Mouse (Mus musculus) stomach, embryonic 15.5 days (tissue): ENCODE measurements around the gene Ccdc73. TPM values are rescaled to one million over a fixed set of nuclear protein-coding genes. Genes with fewer than 3 reads are reported as not detected.
"Not testable (repeated sequence)": the region's sequence is repeated elsewhere in the genome, so short reads cannot be mapped to it uniquely, and the experiment has no call there.

Experiments used
- ATAC-seq: fragments of 200-750 bp; cut with Nextera tagmentation; 2 replicates; pipeline ENCODE4 v1.8.0; 2017; ENCODE audit warnings: low read depth, moderate number of reproducible peaks, moderate TSS enrichment; ENCODE audit not compliant: insufficient read depth, low FRiP score
- H3K27ac ChIP-seq: fragments of 300-500 bp; sonication (generic); 2 replicates; pipeline ENCODE4 v1.5.1; 2015; ENCODE audit warnings: mild to moderate bottlenecking, inconsistent platforms
- H3K27me3 ChIP-seq: fragments of 300-500 bp; sonication (generic); replicated peaks from 2 replicates; pipeline ENCODE4 v1.6.1; 2015; ENCODE audit warnings: inconsistent platforms
- H3K36me3 ChIP-seq: fragments of 300-500 bp; sonication (generic); 2 replicates; pipeline ENCODE4 v1.6.1; 2015; ENCODE audit warnings: inconsistent platforms
- H3K4me1 ChIP-seq: fragments of 300-500 bp; sonication (generic); 2 replicates; pipeline ENCODE4 v1.6.1; 2015; ENCODE audit warnings: inconsistent platforms
- H3K4me2 ChIP-seq: fragments of 300-500 bp; sonication (generic); 2 replicates; pipeline ENCODE4 v1.6.1; 2015; ENCODE audit warnings: mild to moderate bottlenecking, inconsistent platforms
- H3K4me3 ChIP-seq: fragments of 300-500 bp; sonication (generic); replicated peaks from 2 replicates; pipeline ENCODE4 v1.5.1; 2015; ENCODE audit warnings: inconsistent platforms
- H3K9ac ChIP-seq: fragments of 300-500 bp; sonication (generic); 2 replicates; pipeline ENCODE4 v1.6.1; 2015; ENCODE audit warnings: inconsistent platforms
- H3K9me3 ChIP-seq: fragments of 300-500 bp; sonication (generic); 2 replicates; pipeline ENCODE4 v1.6.1; 2016; ENCODE audit warnings: inconsistent platforms
- WGBS: fragments of 180-500 bp; shearing (Covaris S2); methylation state at CpG from one replicate; pipeline ENCODE4 v1.1.7; 2015; 5-methylcytosine and 5-hydroxymethylcytosine counted together
- polyA plus RNA-seq: library from polyadenylated mRNA; unstranded; fragments of >200 nt; fragmentation: Nextera tagmentation; extraction: Ambion mirVana; gene quantifications from 2 replicates; pipeline ENCODE4 v1.2.1, GENCODE M21; 2015

Gene Ccdc73
- 5.9 and 6.7 TPM in 2 replicates for polyA plus RNA-seq

DNA sequence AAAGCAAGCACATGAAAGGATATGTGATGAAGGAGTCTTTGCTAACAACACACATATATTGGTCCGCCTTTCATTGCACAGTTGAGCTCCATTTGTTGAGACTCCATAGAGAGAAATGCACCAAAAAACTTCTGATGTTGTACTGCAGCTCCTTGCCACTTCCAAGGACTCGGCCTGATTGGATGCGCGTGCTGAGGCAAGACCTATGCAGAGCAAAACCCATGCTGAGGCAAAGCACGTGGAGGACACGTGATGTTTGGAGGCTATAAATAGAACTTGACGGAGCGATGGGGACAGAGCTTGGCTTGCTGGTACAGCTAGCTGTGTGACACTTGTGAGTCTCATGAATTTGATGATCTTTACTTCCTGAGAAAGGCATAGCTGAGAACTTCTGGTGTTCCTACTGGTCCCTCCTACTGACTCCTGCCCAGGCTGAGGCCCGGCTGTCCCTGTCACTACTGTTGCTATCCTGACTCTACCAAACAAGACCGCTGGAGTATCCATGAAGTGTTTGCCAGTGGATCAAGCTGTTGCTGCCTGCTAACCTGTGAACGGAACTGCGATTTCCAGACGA, at the start of gene Ccdc73:
Gene Ccdc73 (plus strand): TSS at position 524 of the 574 bp plus-strand sequence.
- ATAC-seq: no peak
- H3K27ac ChIP-seq: no peak within 1 kb of the TSS
- H3K9ac ChIP-seq: no peak within 1 kb of the TSS
- H3K36me3 ChIP-seq: no peaks in the 10 kb centered on the region
- no peaks in the 10 kb centered on the region for H3K27me3 ChIP-seq
- WGBS: 86% methylated on average over 13 of the region's 13 CpGs
- no peak within 1 kb of the TSS for H3K4me3 ChIP-seq
- no peak within 1 kb of the TSS for H3K4me2 ChIP-seq
- H3K9me3 ChIP-seq: no peaks in the 10 kb centered on the region
- no peaks in the 10 kb centered on the region for H3K4me1 ChIP-seq

DNA sequence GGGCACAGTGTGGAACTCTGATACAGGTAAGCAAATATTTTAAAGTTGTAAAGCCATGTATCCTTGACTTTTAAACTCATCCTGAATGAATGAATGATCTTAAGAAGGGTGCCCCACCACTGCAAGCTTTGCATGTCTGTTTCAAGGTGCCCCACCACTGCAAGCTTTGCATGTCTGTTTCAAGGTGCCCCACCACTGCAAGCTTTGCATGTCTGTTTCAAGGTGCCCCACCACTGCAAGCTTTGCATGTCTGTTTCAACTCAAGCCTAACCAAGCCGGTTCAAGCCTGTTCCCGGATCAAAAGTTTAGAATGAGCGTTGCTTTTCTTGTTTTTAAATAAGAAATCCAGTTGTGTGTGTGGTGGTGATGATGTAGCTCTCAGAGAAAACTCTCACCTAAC, 48.8 kb upstream of the Ccdc73 start:
- not testable (repeated sequence) for H3K9ac ChIP-seq, H3K27ac ChIP-seq, H3K4me1 ChIP-seq, H3K4me2 ChIP-seq, ATAC-seq, H3K36me3 ChIP-seq, H3K4me3 ChIP-seq, H3K9me3 ChIP-seq, H3K27me3 ChIP-seq
- 84% methylated on average over 3 of the region's 3 CpGs for WGBS

DNA sequence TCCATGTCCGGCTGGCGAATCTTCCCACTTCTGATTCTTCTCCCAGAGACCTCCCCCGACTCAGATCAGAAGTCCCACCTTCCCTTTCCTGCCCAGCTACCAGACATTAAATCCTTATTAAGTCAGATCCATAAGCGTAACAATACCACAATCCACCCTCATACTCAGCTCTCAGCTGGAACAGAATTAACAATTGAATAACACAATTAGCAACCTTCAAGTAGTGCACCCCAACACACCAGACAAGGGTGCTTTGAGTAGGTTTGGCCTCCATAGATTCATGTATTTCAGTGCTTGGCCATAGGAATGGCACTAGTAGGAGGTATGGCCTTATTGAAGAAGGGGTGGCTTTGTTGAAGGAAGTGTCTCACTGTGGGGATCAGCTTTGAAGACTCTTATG, 41.4 kb upstream of the Ccdc73 start:
- ATAC-seq: no peak
- no peak overlapping the region for H3K4me2 ChIP-seq
- WGBS: 93% methylated on average over 4 of the region's 4 CpGs
- no peak overlapping the region for H3K4me3 ChIP-seq
- H3K27me3 ChIP-seq: no peaks in the 10 kb centered on the region
- H3K9ac ChIP-seq: no peak overlapping the region
- no peaks in the 10 kb centered on the region for H3K9me3 ChIP-seq
- H3K36me3 ChIP-seq: no peaks in the 10 kb centered on the region
- H3K27ac ChIP-seq: no peak overlapping the region
- H3K4me1 ChIP-seq: no peaks in the 10 kb centered on the region

DNA sequence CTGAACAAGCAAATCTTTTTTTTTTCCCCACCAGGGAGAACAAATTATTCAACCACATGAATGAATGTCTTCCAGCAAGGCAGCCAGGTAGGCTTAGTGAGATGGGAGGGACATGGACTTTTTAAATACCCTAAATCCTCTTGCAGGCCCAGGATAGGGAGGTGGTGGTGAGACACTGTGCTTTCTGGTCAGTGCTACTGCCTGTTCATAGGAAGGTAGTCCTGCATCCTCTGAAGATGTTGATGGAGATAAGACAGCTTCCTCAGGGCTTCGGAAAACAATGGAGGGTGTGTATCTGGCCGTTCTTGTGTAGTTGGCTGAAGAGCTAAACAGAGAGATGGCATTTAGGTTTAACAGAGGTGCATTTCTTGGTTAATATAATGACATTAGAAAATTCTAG, 35.1 kb upstream of the Ccdc73 start:
- Histone ChIP-seq H3K36me3 (no peaks in the 10 kb centered on the region), H3K9me3 (no peaks in the 10 kb centered on the region), H3K4me2 (no peak overlapping the region), H3K27ac (no peak overlapping the region), H3K4me1 (no peaks in the 10 kb centered on the region), H3K27me3 (no peaks in the 10 kb centered on the region), H3K4me3 (no peak overlapping the region), H3K9ac (no peak overlapping the region)
- WGBS: 73% methylated on average over 2 of the region's 2 CpGs
- ATAC-seq: no peak

DNA sequence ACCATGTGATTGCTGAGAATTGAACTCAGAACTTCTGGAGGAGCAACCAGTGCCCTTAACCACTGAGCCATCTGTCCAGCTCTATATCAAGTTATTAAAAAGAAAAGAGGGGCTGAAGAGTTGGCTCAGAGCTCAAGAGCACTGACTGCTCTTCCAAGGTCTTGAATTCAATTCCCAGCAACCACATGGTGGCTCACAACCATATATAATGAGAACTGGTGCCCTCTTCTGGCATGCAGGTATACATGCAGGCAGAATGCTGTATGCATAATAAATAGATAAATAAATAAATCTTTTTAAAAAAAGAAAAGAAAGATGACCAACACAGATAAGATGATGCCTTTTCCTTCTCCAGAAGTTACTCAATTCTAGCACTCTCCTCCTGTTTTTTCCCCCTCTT, 26.6 kb upstream of the Ccdc73 start:
- Histone ChIP-seq H3K27me3 (no peaks in the 10 kb centered on the region), H3K4me2 (no peak overlapping the region), H3K9me3 (no peaks in the 10 kb centered on the region), H3K27ac (no peak overlapping the region), H3K36me3 (no peaks in the 10 kb centered on the region), H3K4me3 (no peak overlapping the region), H3K4me1 (no peaks in the 10 kb centered on the region), H3K9ac (no peak overlapping the region)
- no peak for ATAC-seq

DNA sequence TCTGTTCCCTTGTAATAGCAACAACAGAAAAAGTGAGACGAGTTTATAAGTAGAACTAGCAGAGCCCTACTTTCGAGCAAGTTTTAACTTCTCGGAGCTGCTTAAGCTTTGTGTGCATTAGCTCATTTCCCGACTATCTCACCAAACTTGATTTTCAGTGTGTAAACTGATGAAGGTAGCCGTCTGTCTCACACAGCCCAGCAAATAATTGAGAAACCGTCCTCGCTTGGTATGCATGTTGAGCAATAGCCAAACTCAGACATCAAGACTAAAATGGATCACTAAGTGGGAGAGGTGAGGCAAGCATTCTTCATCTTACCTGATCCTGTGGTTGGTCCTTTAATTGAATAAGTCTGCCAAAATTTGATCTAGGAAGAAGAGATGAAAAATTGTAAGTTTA, 25.9 kb upstream of the Ccdc73 start:
- no peaks in the 10 kb centered on the region for H3K4me1 ChIP-seq
- no peaks in the 10 kb centered on the region for H3K9me3 ChIP-seq
- H3K9ac ChIP-seq: no peak overlapping the region
- WGBS: 77% methylated on average over 7 of the region's 7 CpGs
- no peak overlapping the region for H3K4me3 ChIP-seq
- ATAC-seq: no peak
- H3K27me3 ChIP-seq: no peaks in the 10 kb centered on the region
- no peak overlapping the region for H3K4me2 ChIP-seq
- no peaks in the 10 kb centered on the region for H3K36me3 ChIP-seq
- H3K27ac ChIP-seq: no peak overlapping the region

DNA sequence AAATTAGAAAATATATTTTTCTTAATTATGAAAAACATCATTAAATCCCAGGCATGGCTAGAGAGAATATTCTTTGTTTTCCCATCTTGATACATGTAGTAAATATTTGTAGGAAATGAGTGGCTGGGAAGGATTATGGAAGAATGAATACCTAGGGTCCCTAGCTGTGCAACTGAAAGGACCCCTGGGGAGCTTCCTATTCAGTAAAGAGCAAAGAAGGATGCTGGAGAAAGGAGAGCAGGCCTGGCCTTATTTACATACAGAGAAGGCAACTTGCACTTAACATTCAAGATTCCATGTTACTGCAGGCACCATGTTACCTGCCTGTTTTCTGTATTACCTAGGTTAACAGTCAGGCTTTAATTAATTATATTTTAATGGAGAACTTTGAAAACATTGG, 25.0 kb upstream of the Ccdc73 start:
- Histone ChIP-seq H3K9me3 (no peaks in the 10 kb centered on the region), H3K4me3 (no peak overlapping the region), H3K9ac (no peak overlapping the region), H3K27me3 (no peaks in the 10 kb centered on the region), H3K27ac (no peak overlapping the region), H3K36me3 (no peaks in the 10 kb centered on the region), H3K4me2 (no peak overlapping the region), H3K4me1 (no peaks in the 10 kb centered on the region)
- no peak for ATAC-seq

DNA sequence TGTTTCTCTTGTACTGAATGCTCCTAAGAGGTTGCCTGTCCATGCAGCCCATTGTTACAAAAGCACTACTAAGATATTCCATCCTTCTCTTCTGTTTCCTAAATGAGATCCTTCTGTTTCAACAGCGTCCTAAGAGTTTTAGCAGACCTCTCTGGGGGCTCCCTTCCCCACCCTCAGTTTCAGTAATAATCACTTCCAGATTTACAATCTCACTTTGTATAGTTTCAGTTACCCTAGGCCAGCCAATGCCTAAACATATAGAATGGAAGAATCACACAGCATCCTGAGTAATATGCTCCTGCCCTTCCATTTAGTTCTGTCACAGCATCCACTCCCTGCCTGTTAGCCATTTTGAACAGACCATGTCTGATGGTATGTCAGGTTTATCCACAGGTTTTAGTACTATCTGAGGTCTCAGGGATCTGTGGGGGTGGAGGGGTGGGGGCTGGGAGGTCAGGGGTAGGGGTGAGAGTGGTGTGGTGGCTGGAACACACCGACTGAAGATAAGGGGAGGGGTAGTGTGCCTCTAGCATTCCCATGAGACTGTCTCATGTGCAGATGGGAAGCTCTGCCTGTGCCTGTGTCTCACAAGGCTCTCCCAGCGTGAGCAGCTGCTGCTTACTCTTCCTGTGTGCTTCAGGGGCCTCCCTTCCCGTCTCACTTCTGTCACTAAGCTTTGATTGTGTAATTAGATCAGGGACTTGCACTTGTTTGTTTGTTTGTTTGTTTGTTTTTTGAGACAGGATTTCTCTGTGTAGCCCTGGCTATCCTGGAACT, 20.8 kb upstream of the Ccdc73 start:
- Histone ChIP-seq H3K4me1 (no peaks in the 10 kb centered on the region), H3K9ac (no peak overlapping the region), H3K27me3 (no peaks in the 10 kb centered on the region), H3K4me3 (no peak overlapping the region), H3K36me3 (no peaks in the 10 kb centered on the region), H3K4me2 (no peak overlapping the region), H3K9me3 (no peaks in the 10 kb centered on the region), H3K27ac (no peak overlapping the region)
- no peak for ATAC-seq
- 46% methylated on average over 4 of the region's 4 CpGs for WGBS

DNA sequence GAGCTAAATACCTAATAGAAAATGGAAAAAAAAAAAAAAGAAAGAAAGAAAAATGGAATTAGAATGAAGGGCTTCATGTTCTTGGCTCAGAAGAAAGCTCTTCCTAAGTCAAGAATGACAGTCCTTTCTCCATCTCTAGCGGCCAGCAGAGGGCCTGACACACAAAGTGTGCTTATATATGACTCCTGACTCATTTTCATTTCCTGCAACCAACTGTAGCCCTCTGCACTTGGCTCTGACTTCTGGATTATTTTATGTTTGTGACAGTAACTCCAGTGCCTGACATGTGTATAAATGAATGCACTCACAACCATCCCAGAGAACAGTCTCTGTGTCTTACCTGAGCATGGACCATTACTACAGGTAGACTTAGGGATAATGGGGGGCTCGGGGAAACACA, 20.0 kb upstream of the Ccdc73 start:
- Histone ChIP-seq H3K4me2 (no peak overlapping the region), H3K4me1 (no peaks in the 10 kb centered on the region), H3K27ac (no peak overlapping the region), H3K4me3 (no peak overlapping the region), H3K9ac (no peak overlapping the region), H3K36me3 (no peaks in the 10 kb centered on the region), H3K9me3 (no peaks in the 10 kb centered on the region), H3K27me3 (no peaks in the 10 kb centered on the region)
- 42% methylated on average over 2 of the region's 2 CpGs for WGBS
- ATAC-seq: no peak

DNA sequence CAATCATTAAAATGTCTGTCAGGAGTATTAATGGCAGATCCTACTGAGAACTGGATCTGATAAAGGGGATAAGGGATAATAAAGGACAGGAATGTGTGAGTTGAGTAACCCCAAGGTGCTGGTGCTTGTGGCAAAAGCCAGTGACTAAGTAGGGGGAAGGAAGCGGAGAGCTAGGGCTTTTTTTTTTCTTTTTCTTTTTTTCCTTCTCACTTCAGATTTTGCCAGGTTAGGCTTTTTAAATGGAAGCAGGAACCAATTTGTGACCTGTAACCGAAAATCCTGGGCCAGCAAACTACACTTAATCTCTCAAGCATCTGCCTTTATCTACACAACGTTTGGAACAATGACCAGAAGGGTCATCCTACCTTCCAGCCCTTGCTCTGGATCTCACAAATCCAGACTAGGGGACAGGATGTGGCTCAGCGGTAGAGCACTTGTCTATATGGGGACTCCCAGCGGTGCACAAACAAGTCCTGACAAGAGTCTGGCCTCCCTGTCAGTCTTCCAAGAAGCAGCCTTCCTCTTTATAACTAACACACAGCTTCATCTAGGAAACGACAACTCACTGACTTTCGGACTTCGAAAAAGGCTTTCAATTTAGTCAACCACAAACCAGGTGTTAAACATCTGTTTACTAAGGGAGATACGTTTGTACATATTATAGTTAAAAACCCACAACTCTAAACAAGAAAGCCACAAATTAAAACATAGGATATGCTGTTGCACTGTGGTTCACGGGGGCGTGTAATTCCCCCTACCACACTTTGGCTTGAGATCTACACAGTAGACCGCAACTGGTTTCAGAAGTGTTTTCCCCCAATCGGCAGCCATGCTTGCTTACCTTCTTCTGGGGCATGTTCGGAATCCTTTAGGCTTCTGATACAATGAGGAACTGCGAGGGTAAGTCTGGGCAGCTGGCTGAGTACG, 19.1 kb upstream of the Ccdc73 start:
- peak overlapping the region; percentile 94 for H3K4me2 ChIP-seq
- H3K36me3 ChIP-seq: no peaks in the 10 kb centered on the region
- no peaks in the 10 kb centered on the region for H3K9me3 ChIP-seq
- H3K27me3 ChIP-seq: no peaks in the 10 kb centered on the region
- no peak for ATAC-seq
- no peak overlapping the region for H3K9ac ChIP-seq
- 28% methylated on average over 16 of the region's 16 CpGs for WGBS
- peak overlapping the region; percentile 38; the same call in 1 of the 2 replicates for H3K27ac ChIP-seq
- H3K4me1 ChIP-seq: no peaks in the 10 kb centered on the region
- H3K4me3 ChIP-seq: peak overlapping the region; percentile 54

DNA sequence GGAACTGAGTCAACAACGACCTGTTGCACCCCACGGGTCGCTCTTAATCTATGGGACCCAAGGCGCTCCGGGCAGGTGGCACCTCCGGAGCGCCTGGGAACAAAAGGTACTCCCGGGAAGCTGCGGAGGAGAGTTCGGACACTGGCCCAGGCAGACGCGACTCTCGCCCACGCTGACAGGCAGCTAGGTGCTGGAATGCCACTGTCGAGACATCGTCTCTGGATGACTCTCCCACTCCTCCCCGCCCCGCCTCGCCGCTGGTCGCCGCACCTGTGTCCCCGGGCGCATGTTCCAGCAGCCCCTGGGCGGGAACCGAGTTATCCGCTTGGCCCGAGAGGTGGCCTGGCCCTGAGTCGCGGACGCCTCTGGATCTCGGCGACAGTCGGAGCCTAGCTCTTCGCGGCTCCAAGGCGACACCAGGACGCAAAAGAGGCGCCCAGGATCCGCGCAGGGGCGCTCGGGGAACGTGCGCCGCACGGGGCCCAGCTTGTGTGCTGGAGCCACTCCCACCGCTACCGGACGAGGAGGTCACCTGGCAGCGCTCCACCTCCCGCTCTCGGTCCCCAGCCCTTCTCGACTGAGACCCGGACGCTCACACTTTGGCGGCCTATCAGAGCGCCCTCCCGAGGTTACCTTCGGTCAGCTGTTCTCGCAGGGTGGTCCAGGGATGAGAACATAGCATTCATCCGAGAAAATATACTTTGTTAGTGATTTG, 18.2 kb upstream of the Ccdc73 start, which contains the start of gene Prrg4:
Gene Prrg4 (minus strand): TSS at position 601 of the 715 bp plus-strand sequence.
- H3K4me2 ChIP-seq: peak within 1 kb of the TSS; percentile 94
- peak; percentile 89 for ATAC-seq
- H3K4me1 ChIP-seq: no peaks in the 10 kb centered on the region
- WGBS: under 1% methylated on average over 60 of the region's 62 CpGs
- H3K4me3 ChIP-seq: peak within 1 kb of the TSS; percentile 54
- no peaks in the 10 kb centered on the region for H3K27me3 ChIP-seq
- H3K36me3 ChIP-seq: no peaks in the 10 kb centered on the region
- H3K9ac ChIP-seq: peak within 1 kb of the TSS; percentile 43; the same call in 1 of the 2 replicates
- H3K9me3 ChIP-seq: no peaks in the 10 kb centered on the region
- peak within 1 kb of the TSS; percentile 59 for H3K27ac ChIP-seq
